Mouse (Mus musculus) kidney, adult 8-10 months (tissue): Measurements from ENCODE around the gene Slc6a6.

ENCODE experiments used
- DNase-seq, 2 experiments: peaks; one replicate each; pipeline ENCODE4 v3.0.0; 2022

The Slc6a6 gene

DNA sequence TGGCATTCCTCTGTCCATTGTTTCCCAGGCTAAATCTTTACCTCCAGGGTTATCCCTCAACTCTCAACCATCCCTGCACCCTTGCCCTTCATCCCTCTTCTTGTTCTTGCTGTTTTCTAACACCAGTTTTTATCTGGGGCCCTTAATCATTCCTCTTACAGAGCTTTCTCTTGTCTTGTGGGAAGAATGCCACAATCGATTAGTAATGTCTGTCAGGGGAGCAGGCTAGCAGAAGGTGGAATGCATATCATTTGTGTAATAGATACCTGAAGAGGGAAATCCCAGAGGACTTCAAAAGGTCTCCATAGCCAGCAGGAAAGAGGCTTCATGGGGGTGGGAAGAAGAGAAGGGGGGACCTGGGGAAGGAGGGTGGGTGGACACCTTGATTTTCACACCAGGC is 20.6 kb downstream of the Slc6a6 start:
- DNase-seq = no peak

DNA sequence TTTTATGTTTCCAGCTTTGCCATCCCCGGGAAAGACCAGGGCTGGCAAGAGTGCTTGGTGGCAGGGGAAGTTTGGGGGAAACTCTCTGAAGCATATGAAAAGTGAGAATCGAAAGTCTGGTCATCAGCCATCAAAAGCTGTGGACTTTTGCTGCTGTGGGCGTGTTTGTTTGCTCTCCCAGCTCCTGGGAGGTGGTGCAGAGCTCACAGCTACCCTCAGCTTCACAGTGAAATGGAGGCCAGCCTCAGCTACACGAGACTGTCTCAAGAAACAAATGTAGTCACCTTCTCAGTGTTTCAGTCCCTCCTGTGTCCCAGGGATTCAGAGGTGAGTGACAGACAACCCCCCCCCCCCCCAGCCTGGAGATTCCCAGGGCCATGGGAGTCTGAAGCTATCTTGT is 21.8 kb downstream of the Slc6a6 start:
- no peak for DNase-seq

DNA sequence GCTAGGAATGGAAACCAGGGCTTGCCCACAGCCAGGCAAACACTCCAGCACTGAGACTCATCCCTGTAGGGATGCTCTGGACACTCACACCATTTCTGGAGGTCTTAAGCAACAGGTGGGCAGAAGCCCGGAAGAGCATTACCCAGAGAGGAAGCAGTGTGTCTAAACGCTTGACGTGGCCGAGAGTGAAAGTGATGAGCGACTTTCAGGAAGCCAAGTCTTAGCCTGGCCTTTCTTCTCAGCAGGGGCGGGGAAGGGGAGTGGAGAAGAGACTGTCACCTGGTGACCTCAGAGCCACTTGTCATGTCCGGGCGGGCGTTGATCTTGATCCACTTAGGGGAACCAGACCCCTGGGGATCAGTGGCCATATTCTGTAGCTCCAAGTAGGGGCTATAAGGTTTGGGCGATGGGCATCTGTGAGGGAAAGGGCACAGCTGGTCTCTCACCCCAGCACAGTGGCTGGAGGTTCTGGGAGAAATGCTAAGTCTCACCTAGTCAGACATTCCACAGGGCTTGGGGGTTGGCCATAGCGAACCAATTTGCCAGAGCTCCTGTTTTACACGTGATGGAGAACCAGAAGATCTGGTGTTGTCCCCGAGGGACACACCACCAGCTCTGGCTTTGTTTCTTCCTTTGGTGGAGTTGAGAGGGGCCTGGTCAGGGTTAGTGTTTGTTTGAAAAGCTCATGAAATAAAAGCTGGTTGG is 22.4 kb downstream of the Slc6a6 start:
- DNase-seq = no peak

DNA sequence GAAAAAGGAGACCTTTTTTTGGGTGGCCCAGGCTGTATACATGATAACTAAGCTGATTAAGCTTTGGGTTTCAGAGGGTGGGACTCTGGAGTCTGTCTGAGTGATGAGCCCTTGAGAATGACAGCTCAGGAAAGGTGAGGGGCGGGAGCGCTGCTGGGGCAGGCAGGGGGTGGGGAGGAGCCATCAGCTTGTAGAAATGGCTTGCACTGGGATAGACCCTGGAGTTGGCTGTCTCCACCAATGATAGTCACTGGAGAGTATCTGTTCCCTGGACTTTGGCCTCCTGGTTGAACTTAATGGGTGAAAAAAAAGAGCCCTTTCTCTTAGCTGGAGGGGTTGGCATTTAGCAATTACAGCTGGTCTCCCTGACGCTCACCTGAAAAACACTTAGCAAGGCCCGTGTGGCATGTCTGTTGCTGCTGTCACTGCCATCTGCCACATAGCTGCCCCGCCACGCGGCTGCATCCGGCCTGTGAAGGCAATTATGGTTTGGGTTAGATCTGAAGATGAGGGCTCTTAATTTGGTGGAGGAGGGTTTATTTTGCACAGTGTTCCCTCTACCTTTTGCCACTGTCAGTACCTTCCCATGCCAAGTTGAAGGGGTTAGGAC is 23.5 kb downstream of the Slc6a6 start:
- DNase-seq = peak; percentile 55 to 76

DNA sequence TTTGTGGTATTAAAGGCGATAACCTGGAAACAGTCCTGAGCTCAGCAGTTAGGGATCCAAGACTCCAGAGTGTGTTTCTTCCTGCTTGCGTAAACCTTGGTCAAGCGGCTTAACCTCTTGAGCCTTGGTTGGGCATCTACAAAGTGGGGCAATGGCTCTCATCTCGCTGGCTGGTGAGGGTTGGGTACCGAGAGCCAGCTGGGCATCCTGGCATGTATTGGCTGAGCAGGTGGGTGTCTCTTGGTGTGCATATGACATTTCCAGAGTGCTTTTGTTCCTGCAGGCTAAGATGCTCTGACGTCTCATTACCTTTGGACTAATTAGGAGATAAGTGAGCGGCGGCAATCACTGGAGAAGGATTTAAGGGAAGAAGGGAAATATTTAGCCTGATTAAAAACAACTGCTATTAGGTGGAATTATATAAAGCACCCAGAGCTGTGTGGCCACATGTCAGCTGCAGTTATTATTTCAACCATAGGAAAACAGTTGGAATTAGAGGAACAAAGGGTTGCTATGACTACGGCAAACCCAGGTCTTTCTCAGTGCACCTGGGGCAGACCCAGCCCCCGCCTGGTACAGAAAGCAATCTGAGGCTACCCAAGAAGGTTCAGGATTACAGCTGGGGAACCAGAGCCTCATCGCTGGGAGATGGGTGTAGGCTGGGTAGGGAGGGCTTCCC is 24.2 kb downstream of the Slc6a6 start:
- peak; percentile 55 to 76 for DNase-seq

DNA sequence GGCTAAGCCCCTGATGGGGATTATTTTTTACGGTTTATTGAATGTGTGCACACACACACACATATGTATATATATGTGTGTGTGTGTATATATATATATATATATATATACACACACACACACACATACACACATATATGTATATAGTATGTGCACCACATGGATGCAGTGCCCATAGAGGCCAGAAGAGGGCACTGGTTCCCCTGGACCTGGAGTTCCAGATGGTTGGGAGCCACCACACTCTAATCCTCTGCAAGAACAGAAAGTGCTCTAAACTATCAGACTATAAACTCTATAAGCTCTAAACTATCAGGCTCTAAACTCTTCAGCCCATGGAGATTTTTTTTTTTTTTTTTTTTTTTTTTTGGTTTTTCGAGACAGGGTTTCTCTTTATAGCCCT is 25.1 kb downstream of the Slc6a6 start:
- DNase-seq = no peak

DNA sequence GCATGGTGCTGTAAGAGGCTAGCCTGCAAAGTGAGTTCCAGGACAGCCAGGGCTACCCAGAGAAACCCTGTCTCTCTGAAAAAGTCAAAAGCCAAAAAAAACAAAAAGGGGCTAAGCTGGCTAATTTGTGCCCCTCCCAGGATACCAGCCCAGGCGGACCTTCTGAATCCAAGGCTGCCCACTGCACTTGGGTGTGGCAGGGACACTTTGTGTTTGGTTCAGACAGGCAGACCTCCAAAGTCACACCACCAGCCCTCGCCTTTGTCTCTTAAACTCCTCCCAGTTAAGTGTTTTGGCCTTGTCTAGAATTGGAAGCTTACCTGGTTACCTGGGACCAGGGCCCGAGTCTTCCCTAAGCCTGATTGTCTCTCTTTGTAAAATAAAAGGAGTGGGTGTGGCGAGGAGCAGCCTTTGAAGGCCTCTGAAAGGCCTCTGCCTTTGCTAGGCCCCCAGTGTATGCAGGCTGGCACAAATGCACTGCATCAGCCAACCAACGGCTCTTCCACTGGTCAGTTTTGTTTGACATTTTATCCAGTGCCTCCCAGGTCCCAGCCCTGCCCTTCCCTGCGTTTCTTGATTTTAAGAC is 26.6 kb downstream of the Slc6a6 start:
- DNase-seq = no peak

DNA sequence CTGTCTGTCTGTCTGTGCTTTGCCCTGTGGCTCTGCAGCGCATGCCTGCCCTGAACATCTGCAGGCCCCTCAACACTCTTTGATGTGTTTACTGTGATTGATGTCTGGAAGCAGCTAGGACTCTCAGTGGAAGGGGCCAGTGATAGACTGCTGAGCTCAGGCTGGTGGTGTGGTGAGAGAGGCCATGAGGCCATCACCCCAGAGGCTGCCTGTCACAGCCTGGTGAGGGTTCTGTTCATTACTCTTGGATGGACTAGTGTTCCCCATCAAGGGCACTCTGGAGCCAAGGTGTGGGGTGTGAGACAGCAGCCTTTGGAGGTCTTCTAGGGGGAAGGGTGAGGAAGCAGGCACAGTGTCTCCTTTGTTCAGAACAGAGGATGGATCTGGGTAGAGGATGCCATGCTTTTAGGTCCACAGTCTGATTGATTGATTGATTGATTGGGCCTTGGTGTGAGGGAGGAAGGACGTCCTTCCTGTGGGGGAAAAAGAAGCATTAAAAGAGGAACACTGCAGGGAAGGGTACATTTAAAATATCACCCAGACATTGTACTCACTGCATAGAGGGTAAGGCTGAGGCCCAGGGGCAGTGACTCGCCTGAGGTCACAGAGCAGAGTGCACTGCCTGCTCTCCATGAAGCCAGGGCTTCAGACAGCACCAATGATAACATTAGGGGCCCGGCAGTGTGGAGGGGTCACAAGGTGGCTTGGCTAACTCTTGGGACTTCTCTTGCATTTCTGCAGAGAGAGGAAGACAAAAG is 28.4 kb downstream of the Slc6a6 start:
- DNase-seq = no peak

DNA sequence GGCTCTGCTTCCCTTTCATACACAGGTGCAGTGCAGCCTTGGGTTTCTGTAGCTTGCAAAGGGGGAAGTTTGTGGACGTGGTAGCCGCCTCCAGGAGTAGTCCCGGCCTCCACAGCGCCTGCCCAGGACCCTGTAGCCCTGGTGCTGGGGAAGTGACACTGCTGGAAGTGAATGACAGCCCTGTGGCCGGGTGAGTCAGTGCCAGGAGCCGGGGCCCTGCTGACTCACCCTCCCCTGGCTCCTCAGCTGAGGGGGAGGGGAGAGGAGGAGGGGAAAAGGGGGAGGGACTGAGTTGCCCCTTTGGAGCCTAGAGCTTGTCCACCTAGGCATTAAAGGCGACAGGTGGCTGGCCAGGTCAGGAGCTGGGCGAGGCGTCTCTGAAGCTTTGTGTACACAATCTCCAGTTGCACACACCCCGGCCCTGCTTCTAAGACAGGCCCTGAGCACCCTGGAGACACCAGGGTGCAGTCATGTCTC is 29.0 kb downstream of the Slc6a6 start:
- DNase-seq = no peak

DNA sequence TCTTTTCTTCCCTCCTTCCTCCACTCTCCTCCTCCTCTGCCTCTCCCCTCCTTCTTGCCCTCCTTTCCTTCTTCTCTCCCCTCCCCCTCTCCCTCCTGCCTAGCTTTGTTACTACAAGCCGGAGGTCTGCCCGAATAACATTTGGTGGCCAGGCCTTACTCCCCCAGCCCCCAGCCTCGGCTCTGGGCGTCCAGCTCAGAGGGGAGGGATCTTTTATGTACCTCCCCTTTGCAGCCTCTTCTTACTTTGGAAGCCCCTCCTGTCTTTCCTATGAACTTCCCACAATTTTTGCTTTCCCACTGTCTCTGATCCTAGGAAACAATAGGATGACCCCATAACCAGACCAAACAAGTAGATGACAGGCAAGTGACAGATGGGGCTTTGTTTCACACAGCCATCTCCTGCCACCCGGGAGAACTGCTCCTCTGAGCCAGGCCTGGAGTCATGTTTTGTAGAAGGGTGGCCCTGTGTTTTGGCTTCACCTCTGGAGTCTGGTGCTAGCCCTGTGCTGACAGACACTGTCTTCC is 29.6 kb downstream of the Slc6a6 start:
- no peak for DNase-seq

DNA sequence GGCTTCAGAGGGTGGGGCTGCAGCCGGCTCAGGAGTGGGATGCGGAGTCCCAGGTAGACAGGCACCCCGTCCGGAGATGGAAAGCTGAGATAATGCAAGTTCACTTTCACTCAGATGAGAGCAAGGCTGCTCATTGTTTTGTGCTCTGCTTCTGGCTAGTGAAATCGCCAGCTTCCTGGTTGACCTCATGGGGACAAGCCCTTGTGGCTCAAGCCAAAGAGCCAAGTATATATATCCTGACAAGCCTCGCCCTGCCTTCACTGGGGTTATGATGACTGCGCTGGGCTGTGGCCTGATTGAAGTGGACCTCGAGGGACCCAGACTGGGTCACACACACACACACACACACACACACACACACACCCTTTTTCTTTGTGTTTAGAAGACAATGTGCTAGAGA is 31.2 kb downstream of the Slc6a6 start:
- no peak for DNase-seq

DNA sequence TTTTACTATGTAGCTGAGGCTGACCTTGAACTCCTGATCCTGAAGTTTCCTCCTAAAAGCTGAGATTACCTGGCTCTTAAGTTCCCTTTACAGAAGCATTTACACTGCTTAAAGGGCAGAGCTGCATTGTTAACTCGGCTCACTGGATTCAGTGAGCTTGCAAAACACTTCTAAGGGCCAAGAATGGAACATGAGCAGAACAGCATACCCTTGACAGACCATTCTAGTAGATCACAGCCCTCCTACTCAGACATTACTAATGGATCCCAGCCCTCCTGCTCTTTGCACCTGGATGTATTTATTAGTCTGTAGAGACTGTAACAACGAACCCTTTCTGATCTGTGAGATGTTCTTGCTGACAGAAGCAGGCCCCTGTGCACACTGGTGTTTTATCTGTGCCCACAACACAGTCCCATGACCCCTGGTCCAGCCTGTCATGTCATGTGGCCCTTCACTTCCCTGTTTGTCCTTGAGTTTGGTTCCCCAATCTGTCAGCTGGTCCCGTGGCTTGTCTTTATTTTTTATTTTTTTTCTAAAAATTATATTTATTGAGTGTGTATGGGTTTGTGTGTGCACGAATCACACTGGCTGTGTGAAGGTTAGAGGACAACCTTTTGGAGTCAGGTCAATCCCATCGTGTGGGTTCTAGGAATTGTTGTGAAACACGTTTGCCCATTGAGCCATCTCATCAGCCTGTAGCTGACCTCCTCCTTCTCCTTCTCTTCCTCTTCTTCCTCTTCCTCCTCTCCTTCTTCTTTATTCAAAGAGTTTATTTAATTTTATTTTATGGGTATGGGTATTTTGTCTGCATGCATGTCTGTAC is 32.3 kb downstream of the Slc6a6 start:
- DNase-seq = no peak

DNA sequence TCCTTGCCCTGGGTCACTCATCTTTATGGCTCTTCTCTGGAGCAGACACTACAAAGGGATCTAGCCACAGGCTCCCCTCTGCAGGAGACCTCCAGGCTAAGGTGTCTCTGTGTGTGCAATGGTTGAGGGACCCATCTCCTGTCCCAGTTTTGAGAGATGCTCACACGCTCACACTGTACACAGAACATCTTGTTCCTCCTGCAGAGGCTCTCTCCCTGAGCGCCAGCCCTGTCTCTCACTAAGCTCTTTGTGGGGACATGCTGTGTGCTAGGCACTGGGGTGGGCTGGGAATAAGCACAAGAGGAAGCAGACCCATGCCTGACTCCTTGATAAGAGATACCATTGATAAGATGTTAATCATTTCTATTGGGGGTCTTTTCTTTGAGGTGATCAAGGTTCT is 34.2 kb downstream of the Slc6a6 start:
- no peak for DNase-seq

DNA sequence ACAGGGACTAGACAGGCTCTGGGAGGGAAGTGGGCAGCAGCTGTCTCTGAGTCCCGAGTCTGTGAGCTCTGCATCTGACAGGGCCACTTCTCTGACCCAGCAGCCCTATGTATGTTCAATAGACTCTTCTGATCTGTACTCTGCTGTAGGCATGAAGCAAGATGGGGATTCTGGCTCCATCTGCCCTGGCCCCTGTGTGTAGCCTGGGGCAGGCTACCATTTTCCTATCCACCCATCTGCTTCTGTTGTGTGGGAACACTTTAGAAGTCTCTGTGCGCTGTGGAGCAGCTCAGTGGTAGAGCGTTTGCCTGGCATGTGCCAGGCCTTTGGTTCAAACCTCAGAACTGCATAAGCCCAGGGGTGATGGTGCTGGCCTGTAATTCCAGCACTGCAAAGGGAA is 34.8 kb downstream of the Slc6a6 start:
- DNase-seq = no peak

DNA sequence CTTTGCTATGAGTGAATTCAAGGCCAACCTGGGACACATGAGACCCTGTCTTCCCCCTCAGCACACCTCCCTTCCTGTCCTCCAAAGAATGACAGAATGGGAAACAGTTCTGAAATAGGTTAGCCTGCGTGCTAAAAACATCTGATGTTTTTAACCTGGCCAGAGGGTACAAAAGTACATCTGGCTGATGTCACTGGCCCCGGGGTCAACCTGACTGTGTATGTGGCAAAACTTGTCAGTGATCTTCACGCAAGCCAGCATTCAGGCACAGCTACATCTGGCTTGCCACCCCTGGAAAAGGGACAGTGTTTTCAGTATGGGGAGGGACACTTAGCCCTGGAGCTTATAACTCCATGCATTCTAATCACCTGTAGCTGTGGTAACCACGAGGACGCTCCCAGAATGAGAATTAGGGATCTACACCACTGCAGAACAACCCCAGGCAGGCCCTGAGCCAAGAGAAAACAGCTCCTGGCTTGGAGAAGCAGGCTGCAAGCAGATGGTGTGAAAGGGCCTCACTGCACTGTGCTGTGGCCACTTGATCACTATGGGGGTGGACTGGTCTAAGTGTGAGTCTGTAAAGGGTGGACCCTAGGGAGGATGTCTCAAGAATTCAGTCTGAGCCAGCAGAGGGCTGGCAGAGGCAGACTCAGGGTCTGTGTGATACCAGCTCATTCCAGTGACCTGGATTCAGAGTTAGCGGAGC is 35.3 kb downstream of the Slc6a6 start:
- peak; percentile 67 to 77 for DNase-seq

DNA sequence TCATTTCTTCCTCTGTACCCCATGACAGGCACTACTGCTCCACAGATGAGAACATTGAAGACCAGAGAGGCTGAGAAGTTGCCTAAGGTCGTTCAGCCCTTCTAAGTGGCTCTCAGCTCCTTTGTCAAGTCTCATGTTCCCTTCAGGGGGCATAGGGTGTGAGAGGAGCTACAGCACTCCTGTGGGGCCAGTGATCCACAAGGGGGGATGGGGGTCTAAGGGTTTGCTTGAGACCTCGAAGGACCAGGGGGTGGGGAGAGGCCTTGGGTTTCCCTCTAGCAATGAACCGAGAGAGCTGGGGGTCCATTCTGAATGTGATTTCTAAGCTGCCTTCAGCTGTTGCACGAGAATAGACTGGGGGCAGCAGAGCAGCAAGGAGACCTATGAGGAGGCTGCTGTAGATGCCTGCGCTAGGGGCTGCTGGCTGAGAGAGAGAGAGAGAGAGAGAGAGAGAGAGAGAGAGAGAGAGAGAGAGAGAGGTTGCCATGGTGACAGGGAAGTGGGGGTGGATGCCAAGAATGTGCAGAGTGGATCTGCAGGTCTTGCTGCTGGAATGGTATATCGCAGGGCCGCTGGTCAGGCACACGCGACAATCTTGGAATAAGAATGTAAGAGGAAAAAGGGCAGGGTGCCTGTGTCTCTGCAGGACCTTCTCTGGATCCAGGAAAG is 36.1 kb downstream of the Slc6a6 start:
- no peak for DNase-seq

DNA sequence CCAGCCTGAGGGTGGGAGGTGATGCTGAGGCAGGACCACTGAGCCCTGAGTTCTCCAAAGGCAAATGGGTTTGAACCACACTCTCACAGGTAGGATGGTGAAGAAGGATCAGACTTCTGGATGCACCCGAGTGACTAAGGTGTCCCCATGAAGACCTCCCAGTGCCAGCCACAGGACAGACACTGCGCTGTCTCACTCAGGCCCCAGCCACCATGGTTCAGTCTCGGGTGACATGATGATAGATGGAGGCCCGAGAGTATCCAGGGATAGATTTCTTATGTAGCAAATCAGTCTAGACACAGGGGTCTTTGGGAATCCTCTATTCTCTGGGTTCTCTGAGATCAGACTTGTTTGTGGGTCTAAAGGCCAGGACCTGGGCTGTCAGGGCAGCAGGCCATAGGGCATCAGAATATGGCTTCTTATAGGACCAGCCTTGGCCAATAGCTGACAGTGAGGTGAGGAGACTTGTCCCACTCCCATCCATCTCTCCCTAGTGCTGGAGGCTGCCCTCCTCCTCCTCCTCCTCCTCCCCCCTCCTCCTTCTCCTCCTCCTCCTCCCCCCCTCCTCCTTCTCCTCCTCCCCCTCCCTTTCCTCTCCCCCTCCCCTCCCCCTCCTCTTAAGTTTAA is 36.8 kb downstream of the Slc6a6 start:
- no peak for DNase-seq

DNA sequence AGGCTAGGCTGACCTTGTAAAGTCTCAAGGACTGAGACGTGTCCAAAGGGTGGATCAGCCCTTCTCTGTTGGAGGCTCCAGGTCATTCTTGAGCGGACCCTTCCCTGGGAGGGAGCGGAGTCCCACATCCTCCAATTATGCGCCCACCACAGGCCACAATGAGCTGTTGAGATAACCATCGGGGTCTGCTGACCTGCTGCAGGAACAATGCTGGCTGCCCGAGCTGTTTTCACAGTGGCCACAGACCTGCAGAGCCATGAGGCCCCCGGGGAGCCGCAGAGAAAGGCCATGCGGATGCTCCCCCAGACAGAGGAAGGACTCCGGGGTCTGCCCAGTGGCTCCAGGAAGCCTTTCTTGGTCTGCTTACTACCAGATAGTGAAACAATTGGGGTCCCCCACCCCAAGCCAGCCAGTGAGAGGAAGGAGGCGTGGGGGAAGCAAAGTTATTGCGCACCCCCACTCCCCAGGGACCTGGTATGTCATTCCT is 37.4 kb downstream of the Slc6a6 start:
- peak; percentile 48 to 67 for DNase-seq

DNA sequence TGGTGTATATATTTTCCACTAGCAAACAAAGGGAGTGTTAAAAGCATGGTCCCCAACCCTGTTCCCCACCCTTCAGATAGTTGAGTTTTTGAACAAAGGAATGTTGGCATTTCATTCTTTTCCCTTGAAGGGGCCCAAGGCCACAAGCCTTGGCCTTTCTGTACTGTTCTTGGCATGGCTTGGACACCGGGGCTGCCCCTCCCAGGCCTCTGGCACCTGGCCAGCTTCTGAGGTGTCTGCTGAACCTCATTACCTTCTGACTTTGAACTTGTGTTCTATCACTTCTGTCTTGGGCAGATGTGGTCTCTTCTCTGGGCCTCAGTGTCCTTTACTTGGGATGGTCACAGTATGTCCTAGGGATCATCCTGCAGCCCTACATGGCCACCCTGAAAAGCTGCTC is 43.5 kb downstream of the Slc6a6 start:
- DNase-seq = peak; percentile 72 to 82
